Mouse (Mus musculus): ENCODE results near the gene Grik4. TPM values are rescaled to one million over a fixed set of nuclear protein-coding genes. Genes with fewer than 3 reads are reported as not detected.

Grik4 gene
- total and polyA plus RNA-seq, 3 experiments, result not detected

GRCm38 (mm10) chr9:42486913-42487312 is 457.4 kb downstream of the Grik4 start:
- no peak for TF ChIP-seq ZNF384 (IDR thresholded peaks at IDR 0.05; ENCODE audit: low read depth, low read length)
- TF ChIP-seq POLR2AphosphoS2 (IDR thresholded peaks at IDR 0.05; ENCODE audit: low read depth, low read length), result no peak
- TF ChIP-seq PAX5 (IDR thresholded peaks at IDR 0.05; ENCODE audit: low read length), result no peak
- no peak for TF ChIP-seq ETS1 (conservative IDR thresholded peaks at IDR 0.05; ENCODE audit: low read depth, low read length)
- no peak for TF ChIP-seq E2F4 (IDR thresholded peaks at IDR 0.05; ENCODE audit: insufficient replicate concordance, low read depth, low read length)
- TF ChIP-seq MAX (IDR thresholded peaks at IDR 0.05; ENCODE audit: low read length), result no peak
- TF ChIP-seq BHLHE40 (IDR thresholded peaks at IDR 0.05; ENCODE audit: low read depth, low read length), result no peak
- TF ChIP-seq HCFC1 (IDR thresholded peaks at IDR 0.05; ENCODE audit: low read depth, low read length), result no peak
- TF ChIP-seq SIN3A (IDR thresholded peaks at IDR 0.05; ENCODE audit: low read length), result no peak
- TF ChIP-seq USF1 (IDR thresholded peaks at IDR 0.05; ENCODE audit: low read depth, low read length), result no peak
- no peak for TF ChIP-seq GABPA (IDR thresholded peaks at IDR 0.05; ENCODE audit: insufficient replicate concordance, low read depth, low read length)
- TF ChIP-seq CHD1 (IDR thresholded peaks at IDR 0.05; ENCODE audit: low read depth, low read length), result no peak
- TF ChIP-seq MAZ (IDR thresholded peaks at IDR 0.05; ENCODE audit: low read depth, low read length), result no peak
- TF ChIP-seq SMC3 (IDR thresholded peaks at IDR 0.05; ENCODE audit: low read depth, low read length), result no peak
- no peak for TF ChIP-seq MYC (IDR thresholded peaks at IDR 0.05; ENCODE audit: low read depth, low read length)
- TF ChIP-seq ELF1 (IDR thresholded peaks at IDR 0.05; ENCODE audit: low read depth, low read length), result no peak
- no peak for TF ChIP-seq IRF4 (IDR thresholded peaks at IDR 0.05; ENCODE audit: low read depth, low read length)
- H3K36me3 ChIP-seq (replicated peaks in 1 of 2; ENCODE audit: control insufficient read depth in 1 of 2, insufficient read depth in 1 of 2, low read length in 1 of 2), result no peaks in the 10 kb centered on the region
- H3K4me1 ChIP-seq (ENCODE audit: control insufficient read depth in 1 of 2, insufficient read depth in 2 of 2), result no peaks in the 10 kb centered on the region
- H3K9ac ChIP-seq (ENCODE audit: insufficient read depth, low read depth), result no peak overlapping the region
- H3K4me3 ChIP-seq (replicated peaks in 1 of 3; ENCODE audit: low read depth in 2 of 3, low read length in 2 of 3, poor library complexity in 1 of 3), result no peak overlapping the region
- no peaks in the 10 kb centered on the region for H3K9me3 ChIP-seq (replicated peaks; ENCODE audit: low read length)
- dilution Hi-C loops (cut with MboI; ENCODE audit: extremely low pct_ligation_motif_present, extremely low pct_unique_long_range_greater_than_20kb, low sequenced_read_pairs) (no loop called here), in situ Hi-C loops (cut with MboI; ENCODE audit: low pct_ligation_motif_present, low pct_unique_long_range_greater_than_20kb, low sequenced_read_pairs) (no loop called here)
- DNase-seq (ENCODE audit: extremely low read depth), result no peak
- H3K4me2 ChIP-seq (ENCODE audit: insufficient read depth, low read depth, poor library complexity, severe bottlenecking), result no peak overlapping the region
- H3K27ac ChIP-seq (ENCODE audit: insufficient read depth, low read depth), result no peak overlapping the region
- no peaks in the 10 kb centered on the region for H3K79me2 ChIP-seq (replicated peaks; ENCODE audit: control insufficient read depth, extremely low read depth, insufficient read depth, poor library complexity, severe bottlenecking)
- H3K27me3 ChIP-seq (replicated peaks), result no peaks in the 10 kb centered on the region

- Histone ChIP-seq H3K4me1 (ENCODE audit: control insufficient read depth in 1 of 2, insufficient read depth in 2 of 2) (no peaks in the 10 kb centered on the region; a peak in 1 of 4 replicates), H3K9me3 (replicated peaks; ENCODE audit: low read length) (no peaks in the 10 kb centered on the region), H3K9ac (ENCODE audit: insufficient read depth, low read depth) (no peak overlapping the region), H3K27ac (ENCODE audit: insufficient read depth, low read depth) (no peak overlapping the region), H3K4me2 (ENCODE audit: insufficient read depth, low read depth, poor library complexity, severe bottlenecking) (no peak overlapping the region), H3K27me3 (replicated peaks) (no peaks in the 10 kb centered on the region), H3K79me2 (replicated peaks; ENCODE audit: control insufficient read depth, extremely low read depth, insufficient read depth, poor library complexity, severe bottlenecking) (no peaks in the 10 kb centered on the region), H3K36me3 (replicated peaks in 1 of 2; ENCODE audit: control insufficient read depth in 1 of 2, insufficient read depth in 1 of 2, low read length in 1 of 2) (no peaks in the 10 kb centered on the region), H3K4me3 (replicated peaks in 1 of 3; ENCODE audit: low read depth in 2 of 3, low read length in 2 of 3, poor library complexity in 1 of 3) (no peak overlapping the region)
- in situ Hi-C loops (cut with MboI; ENCODE audit: low pct_ligation_motif_present, low pct_unique_long_range_greater_than_20kb, low sequenced_read_pairs) (no loop called here), dilution Hi-C loops (cut with MboI; ENCODE audit: extremely low pct_ligation_motif_present, extremely low pct_unique_long_range_greater_than_20kb, low sequenced_read_pairs) (no loop called here)
- no peak for TF ChIP-seq HCFC1 (IDR thresholded peaks at IDR 0.05; ENCODE audit: low read depth, low read length)
- TF ChIP-seq USF1 (IDR thresholded peaks at IDR 0.05; ENCODE audit: low read depth, low read length), result no peak
- no peak for TF ChIP-seq TBP (conservative IDR thresholded peaks at IDR 0.05; ENCODE audit: low read depth, low read length)
- TF ChIP-seq MAFK (IDR thresholded peaks at IDR 0.05; ENCODE audit: insufficient replicate concordance, low read length), result no peak
- no peak for TF ChIP-seq UBTF (IDR thresholded peaks at IDR 0.05; ENCODE audit: low read depth, low read length)
- no peak for TF ChIP-seq BHLHE40 (IDR thresholded peaks at IDR 0.05; ENCODE audit: low read depth, low read length)
- no peak for TF ChIP-seq RCOR1 (conservative IDR thresholded peaks at IDR 0.05; ENCODE audit: low read depth, low read length)
- no peak for TF ChIP-seq ZC3H11A (IDR thresholded peaks at IDR 0.05; ENCODE audit: low read depth, low read length)
- TF ChIP-seq GABPA (IDR thresholded peaks at IDR 0.05; ENCODE audit: insufficient replicate concordance, low read depth, low read length), result no peak
- TF ChIP-seq IRF4 (IDR thresholded peaks at IDR 0.05; ENCODE audit: low read depth, low read length), result no peak
- no peak for TF ChIP-seq ZMIZ1 (IDR thresholded peaks at IDR 0.05; ENCODE audit: low read depth, low read length)
- no peak for TF ChIP-seq SIN3A (IDR thresholded peaks at IDR 0.05; ENCODE audit: low read length)
- no peak for TF ChIP-seq RAD21 (IDR thresholded peaks at IDR 0.05; ENCODE audit: low read depth, low read length)
- no peak for TF ChIP-seq E2F4 (IDR thresholded peaks at IDR 0.05; ENCODE audit: insufficient replicate concordance, low read depth, low read length)
- TF ChIP-seq EP300 (IDR thresholded peaks at IDR 0.05; ENCODE audit: low read length), result no peak
- TF ChIP-seq ZKSCAN1 (IDR thresholded peaks at IDR 0.05; ENCODE audit: borderline replicate concordance, low read depth, low read length), result no peak
- no peak for TF ChIP-seq ZNF384 (IDR thresholded peaks at IDR 0.05; ENCODE audit: low read depth, low read length)
- TF ChIP-seq POLR2AphosphoS2 (IDR thresholded peaks at IDR 0.05; ENCODE audit: low read depth, low read length), result no peak
- no peak for DNase-seq (ENCODE audit: extremely low read depth)
Observed at GRCm38 (mm10) chr9:42484667-42485066, 459.6 kb downstream of the Grik4 start.

All from CH12.LX (cell line).